Mouse (Mus musculus): ENCODE results near the gene Spock1. TPM values are rescaled to one million over a fixed set of nuclear protein-coding genes. Genes with fewer than 3 reads are reported as not detected.

The Spock1 gene
- polyA plus RNA-seq, 1 experiment = 0.03 TPM

DNA sequence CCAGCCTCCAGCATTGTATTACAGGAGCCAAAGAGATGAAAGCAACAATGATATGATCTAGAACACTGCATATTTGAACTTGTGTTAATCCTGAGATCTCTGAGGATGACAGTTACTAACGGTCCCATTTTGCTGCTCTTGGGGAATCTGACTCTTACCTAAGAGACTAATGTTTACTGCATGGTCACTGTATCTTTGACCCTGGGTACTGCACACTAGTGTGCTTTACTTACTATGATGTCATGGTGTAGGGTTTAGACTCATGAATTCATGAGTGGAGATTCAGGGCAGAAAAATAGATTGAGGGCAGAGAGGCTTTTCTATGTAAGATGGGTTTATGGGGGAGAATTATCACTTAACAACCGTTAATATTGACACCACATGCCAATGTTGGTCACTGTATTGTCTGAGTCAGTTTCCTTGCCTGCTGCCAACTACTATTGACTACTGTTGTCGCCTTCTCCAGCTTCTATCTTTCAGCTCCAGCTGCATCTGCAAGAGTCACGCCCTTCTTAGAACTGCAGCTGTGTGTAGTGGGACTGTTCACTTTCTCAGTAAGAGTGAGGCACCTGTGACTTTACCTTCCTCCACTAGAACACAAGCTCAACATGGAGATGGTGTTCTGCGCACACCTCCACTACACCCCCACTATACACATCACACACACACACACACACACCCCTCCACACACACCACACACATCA lies 330.4 kb downstream of the Spock1 start:
- Histone ChIP-seq H3K27me3 (ENCODE audit: control insufficient read depth) (no peaks in the 10 kb centered on the region; the same call in 1 of the 2 replicates), H3K36me3 (ENCODE audit: control insufficient read depth) (peaks cover 3% of the 10 kb centered on the region; the same call in 1 of the 2 replicates), H3K4me1 (ENCODE audit: control insufficient read depth) (peaks cover 77% of the 10 kb centered on the region), H3K4me3 (replicated peaks) (peak overlapping the region; percentile 34), H3K9me3 (ENCODE audit: control insufficient read depth, low read length) (no peaks in the 10 kb centered on the region)
- TF ChIP-seq TAL1 (IDR thresholded peaks at IDR 0.05; ENCODE audit: low read length) (peak; percentile 95), GATA1 (IDR thresholded peaks at IDR 0.05; ENCODE audit: low read length) (peak; percentile 74)

DNA sequence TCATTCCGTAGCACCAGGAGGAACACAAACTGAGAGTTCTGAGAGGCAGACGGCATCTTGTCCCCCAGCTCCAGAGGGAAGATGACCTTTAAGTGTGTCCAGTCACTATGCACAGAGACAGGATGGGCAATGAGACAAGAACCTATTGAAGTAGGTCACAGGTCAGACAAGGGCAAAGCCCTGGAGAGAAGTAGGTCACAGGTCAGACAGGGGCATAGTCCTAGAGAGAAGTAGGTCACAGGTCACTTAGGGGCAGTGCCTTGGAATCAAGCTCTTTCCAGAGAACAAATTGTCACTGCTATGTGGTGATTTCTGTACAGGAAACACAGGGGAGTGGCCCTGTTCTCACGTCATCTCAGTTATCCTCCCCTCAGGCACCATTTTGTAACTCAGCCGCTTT lies 334.6 kb downstream of the Spock1 start:
- Histone ChIP-seq H3K36me3 (ENCODE audit: control insufficient read depth) (peaks cover 3% of the 10 kb centered on the region; the same call in 1 of the 2 replicates), H3K9me3 (ENCODE audit: control insufficient read depth, low read length) (no peaks in the 10 kb centered on the region), H3K27me3 (ENCODE audit: control insufficient read depth) (no peaks in the 10 kb centered on the region; the same call in 1 of the 2 replicates), H3K4me1 (ENCODE audit: control insufficient read depth) (peaks cover 67% of the 10 kb centered on the region), H3K4me3 (replicated peaks) (no peak overlapping the region)
- no peak for TF ChIP-seq TAL1 (IDR thresholded peaks at IDR 0.05; ENCODE audit: low read length)
- no peak for TF ChIP-seq GATA1 (IDR thresholded peaks at IDR 0.05; ENCODE audit: low read length)

GRCm38 (mm10) chr13:57568404-57568803 lies 339.7 kb downstream of the Spock1 start:
- TF ChIP-seq TAL1 (IDR thresholded peaks at IDR 0.05; ENCODE audit: low read length) (no peak), GATA1 (IDR thresholded peaks at IDR 0.05; ENCODE audit: low read length) (no peak)
- H3K27me3 ChIP-seq (ENCODE audit: control insufficient read depth) = peaks cover 5% of the 10 kb centered on the region
- no peaks in the 10 kb centered on the region for H3K36me3 ChIP-seq (ENCODE audit: control insufficient read depth)
- H3K9me3 ChIP-seq (ENCODE audit: control insufficient read depth, low read length) = peaks cover 4% of the 10 kb centered on the region
- H3K4me3 ChIP-seq (replicated peaks) = no peak overlapping the region
- H3K4me1 ChIP-seq (ENCODE audit: control insufficient read depth) = peaks cover 27% of the 10 kb centered on the region

DNA sequence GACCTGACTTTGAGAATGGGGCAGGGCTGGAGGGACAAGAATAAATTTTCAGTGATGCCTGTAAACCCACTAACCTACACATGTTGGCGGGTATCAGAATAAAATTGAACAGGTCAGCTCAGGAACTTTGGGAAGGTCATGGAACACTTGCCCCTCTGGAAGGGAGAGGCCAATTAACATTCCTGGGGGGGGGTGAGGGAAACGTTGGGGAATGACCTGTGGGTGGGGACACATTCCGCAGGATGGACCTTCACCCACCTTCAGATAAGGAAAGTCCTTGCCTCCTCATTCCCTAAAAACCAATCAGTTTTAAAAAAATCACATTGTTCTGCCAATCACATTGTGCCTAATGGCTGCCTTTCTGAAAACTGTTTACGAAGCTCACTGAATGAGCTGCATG lies 352.9 kb downstream of the Spock1 start:
- Histone ChIP-seq H3K9me3 (ENCODE audit: control insufficient read depth, low read length) (peaks cover 24% of the 10 kb centered on the region), H3K36me3 (ENCODE audit: control insufficient read depth) (no peaks in the 10 kb centered on the region), H3K4me1 (ENCODE audit: control insufficient read depth) (no peaks in the 10 kb centered on the region), H3K27me3 (ENCODE audit: control insufficient read depth) (peaks cover 4% of the 10 kb centered on the region; the same call in 1 of the 2 replicates), H3K4me3 (replicated peaks) (no peak overlapping the region)
- TF ChIP-seq TAL1 (IDR thresholded peaks at IDR 0.05; ENCODE audit: low read length) (no peak), GATA1 (IDR thresholded peaks at IDR 0.05; ENCODE audit: low read length) (no peak)

- Histone ChIP-seq H3K4me1 (ENCODE audit: control insufficient read depth) (peaks cover 9% of the 10 kb centered on the region), H3K9me3 (ENCODE audit: control insufficient read depth, low read length) (peaks cover 8% of the 10 kb centered on the region), H3K36me3 (ENCODE audit: control insufficient read depth) (no peaks in the 10 kb centered on the region), H3K27me3 (ENCODE audit: control insufficient read depth) (peaks cover 8% of the 10 kb centered on the region; the same call in 1 of the 2 replicates), H3K4me3 (replicated peaks) (no peak overlapping the region)
- no peak for TF ChIP-seq TAL1 (IDR thresholded peaks at IDR 0.05; ENCODE audit: low read length)
- TF ChIP-seq GATA1 (IDR thresholded peaks at IDR 0.05; ENCODE audit: low read length) = no peak
Observed at GRCm38 (mm10) chr13:57549743-57550142, 358.4 kb downstream of the Spock1 start.

- Histone ChIP-seq H3K36me3 (ENCODE audit: control insufficient read depth) (no peaks in the 10 kb centered on the region), H3K27me3 (ENCODE audit: control insufficient read depth) (peaks cover 3% of the 10 kb centered on the region), H3K4me1 (ENCODE audit: control insufficient read depth) (no peaks in the 10 kb centered on the region; the same call in 1 of the 2 replicates), H3K9me3 (ENCODE audit: control insufficient read depth, low read length) (no peaks in the 10 kb centered on the region; the same call in 1 of the 2 replicates), H3K4me3 (replicated peaks) (no peak overlapping the region)
- no peak for TF ChIP-seq GATA1 (IDR thresholded peaks at IDR 0.05; ENCODE audit: low read length)
- TF ChIP-seq TAL1 (IDR thresholded peaks at IDR 0.05; ENCODE audit: low read length) = no peak
Observed at GRCm38 (mm10) chr13:57536988-57537547, 371.1 kb downstream of the Spock1 start.

- Histone ChIP-seq H3K4me3 (replicated peaks) (no peak overlapping the region), H3K27me3 (ENCODE audit: control insufficient read depth) (no peaks in the 10 kb centered on the region; the same call in 1 of the 2 replicates), H3K4me1 (ENCODE audit: control insufficient read depth) (no peaks in the 10 kb centered on the region; the same call in 1 of the 2 replicates), H3K9me3 (ENCODE audit: control insufficient read depth, low read length) (no peaks in the 10 kb centered on the region; the same call in 1 of the 2 replicates), H3K36me3 (ENCODE audit: control insufficient read depth) (no peaks in the 10 kb centered on the region)
- TF ChIP-seq TAL1 (IDR thresholded peaks at IDR 0.05; ENCODE audit: low read length) = no peak
- no peak for TF ChIP-seq GATA1 (IDR thresholded peaks at IDR 0.05; ENCODE audit: low read length)
Observed at GRCm38 (mm10) chr13:57534325-57534724, 373.8 kb downstream of the Spock1 start.

- no peak for TF ChIP-seq TAL1 (IDR thresholded peaks at IDR 0.05; ENCODE audit: low read length)
- no peak for TF ChIP-seq GATA1 (IDR thresholded peaks at IDR 0.05; ENCODE audit: low read length)
- Histone ChIP-seq H3K27me3 (ENCODE audit: control insufficient read depth) (no peaks in the 10 kb centered on the region), H3K9me3 (ENCODE audit: control insufficient read depth, low read length) (peaks cover 3% of the 10 kb centered on the region; the same call in 1 of the 2 replicates), H3K36me3 (ENCODE audit: control insufficient read depth) (no peaks in the 10 kb centered on the region), H3K4me1 (ENCODE audit: control insufficient read depth) (peaks cover 16% of the 10 kb centered on the region), H3K4me3 (replicated peaks) (no peak overlapping the region)
Observed at GRCm38 (mm10) chr13:57525946-57526345, 382.2 kb downstream of the Spock1 start.

GRCm38 (mm10) chr13:57524546-57524945 lies 383.6 kb downstream of the Spock1 start:
- H3K4me1 ChIP-seq (ENCODE audit: control insufficient read depth) = peaks cover 16% of the 10 kb centered on the region
- H3K4me3 ChIP-seq (replicated peaks) = no peak overlapping the region
- no peaks in the 10 kb centered on the region for H3K36me3 ChIP-seq (ENCODE audit: control insufficient read depth)
- H3K27me3 ChIP-seq (ENCODE audit: control insufficient read depth) = no peaks in the 10 kb centered on the region
- TF ChIP-seq TAL1 (IDR thresholded peaks at IDR 0.05; ENCODE audit: low read length) = no peak
- peaks cover 3% of the 10 kb centered on the region; the same call in 1 of the 2 replicates for H3K9me3 ChIP-seq (ENCODE audit: control insufficient read depth, low read length)

Measured in erythroblast, embryonic 14.5 days (primary cell).